Mouse (Mus musculus): ENCODE measurements around the gene Mapkap1.

DNA sequence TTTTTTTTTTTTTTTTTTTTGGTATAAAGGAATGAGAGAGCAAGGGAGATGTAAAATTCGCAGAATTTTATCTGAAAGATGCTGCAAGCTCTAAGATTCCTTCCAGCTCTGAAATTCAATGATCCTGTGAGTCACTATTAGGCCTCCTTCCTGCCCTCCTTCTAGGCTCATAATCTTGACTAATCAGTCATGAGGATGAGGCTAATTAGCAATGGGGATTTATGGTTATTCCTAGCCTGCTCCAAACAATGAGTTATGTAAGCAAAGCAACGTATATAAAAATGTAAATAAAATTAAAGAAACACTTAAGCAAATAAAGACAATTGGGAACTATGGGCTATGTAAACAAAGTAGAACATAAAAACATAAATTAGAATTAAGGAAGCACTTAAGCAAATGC lies 32.2 kb upstream of the Mapkap1 start:
- TF ChIP-seq CTCF (IDR thresholded peaks at IDR 0.05; ENCODE audit: extremely low read depth, insufficient read length, insufficient replicate concordance, low read depth, low read length): no peak
- no peak for TF ChIP-seq POLR2A (IDR thresholded peaks at IDR 0.05; ENCODE audit: low read depth, low read length)

All from small intestine, adult 2 months (tissue).